Mouse (Mus musculus) CD4-positive helper T cell, adult 2 months (primary cell): ENCODE measurements at regions not wholly inside any gene's neighbourhood (a gene's known extent, or its start where the extent isn't known, plus 50 kb on each side); places are given as distances from the start of the nearest gene placed in this dataset.

Experiments
- DNase-seq: peaks from one replicate; pipeline ENCODE4 v3.0.0-alpha.2; 2012; ENCODE audit warnings: low read depth, missing footprints, low spot score

DNA sequence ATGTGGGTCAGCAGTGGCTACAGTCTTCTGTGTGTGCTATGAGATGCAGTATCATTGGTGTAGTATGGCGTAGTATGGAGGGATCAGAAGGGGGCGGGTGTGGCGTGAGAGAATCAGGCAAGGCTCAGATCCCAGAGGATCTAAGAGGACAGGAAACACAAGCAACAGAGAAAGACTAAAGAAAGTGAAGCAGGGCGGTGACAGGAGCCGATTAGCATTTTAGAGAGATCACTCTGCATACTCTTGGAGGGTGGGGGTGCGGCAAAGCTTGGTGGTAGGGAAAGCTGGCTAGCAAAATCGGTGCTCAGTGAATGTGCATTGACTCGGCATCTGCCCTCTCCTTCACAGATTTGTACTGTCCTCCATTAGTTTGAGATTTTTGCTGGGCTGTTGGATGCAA, 93.1 kb upstream of the Mphosph6 start:
- no peak for DNase-seq

DNA sequence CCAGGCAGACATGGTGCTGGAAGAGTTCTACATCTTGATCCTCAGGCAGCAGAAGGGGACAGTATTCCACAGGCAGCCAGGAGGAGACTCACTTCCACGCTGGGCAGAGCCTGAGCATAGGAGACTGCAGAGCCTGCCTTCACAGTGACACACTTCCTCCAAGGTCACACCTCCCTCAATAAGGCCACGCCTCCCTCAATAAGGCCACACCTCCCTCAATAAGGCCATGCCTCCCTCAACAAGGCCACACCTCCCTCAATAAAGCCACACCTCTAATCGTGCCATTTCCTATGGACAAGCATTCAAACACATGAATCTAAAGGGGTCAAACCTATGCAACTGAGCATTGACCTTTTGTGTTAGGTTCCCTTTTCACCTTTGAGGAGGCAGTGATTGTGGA, 88.5 kb upstream of the Mphosph6 start:
- DNase-seq, result no peak

DNA sequence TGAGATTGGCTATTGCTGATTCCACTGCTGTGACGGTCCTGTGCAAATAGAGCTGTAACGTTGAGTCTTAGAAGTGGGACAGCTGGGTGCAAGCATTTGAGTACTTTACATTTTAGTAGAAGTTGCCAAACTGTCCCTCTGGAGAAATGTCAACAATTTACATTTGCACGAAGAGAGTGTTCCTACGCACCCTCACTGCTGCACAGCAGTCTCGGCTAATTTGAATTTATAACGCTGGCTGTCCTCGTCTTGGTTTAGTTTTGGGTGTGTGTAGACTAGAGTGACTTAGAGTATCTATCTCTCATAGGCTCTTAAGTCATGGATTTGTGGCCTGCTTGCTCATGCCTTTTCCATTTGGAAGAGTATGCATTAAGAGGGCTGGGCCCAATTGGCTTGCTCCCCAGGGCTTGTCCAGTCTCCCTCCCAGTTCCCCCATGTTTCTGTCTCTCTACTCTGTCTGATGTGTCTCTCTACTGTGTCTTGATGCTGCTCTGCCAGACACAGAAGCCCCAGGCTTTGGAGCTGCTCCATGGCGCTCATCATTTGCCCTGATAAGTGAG, 79.8 kb upstream of the Mphosph6 start:
- no peak for DNase-seq

DNA sequence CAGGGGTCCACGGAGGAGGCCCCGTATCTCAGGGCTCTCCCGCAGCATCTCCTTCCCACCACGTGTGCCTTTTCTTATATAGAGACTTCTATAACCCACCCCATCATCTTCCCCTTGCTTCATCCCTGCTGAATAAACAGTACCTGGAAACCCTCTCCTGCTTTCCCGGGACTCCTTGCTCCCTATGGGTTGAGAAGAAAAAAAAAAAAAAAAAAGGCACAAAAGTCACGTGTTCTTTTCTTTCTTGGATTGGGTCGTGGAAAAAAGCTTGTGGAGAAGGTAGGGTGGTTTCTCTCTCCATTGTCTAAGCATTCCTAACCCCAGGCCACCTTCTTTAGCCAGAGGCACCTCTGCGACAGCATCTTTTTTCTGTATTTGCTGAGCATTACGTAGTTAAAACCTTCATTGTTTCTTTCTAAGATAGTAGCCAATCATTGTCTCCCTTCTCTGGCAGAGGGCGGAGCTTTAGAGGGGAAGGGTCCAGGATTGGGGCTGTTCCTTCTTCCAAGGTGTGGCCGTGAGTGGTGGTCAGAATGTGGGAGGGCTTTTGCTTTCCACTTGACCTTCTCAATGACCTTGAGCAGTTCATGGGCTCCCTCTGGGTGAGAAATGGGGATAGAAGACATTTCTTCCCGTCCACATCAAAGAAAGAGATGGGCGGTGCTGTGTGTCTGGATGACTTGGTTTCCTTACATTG, 78.7 kb upstream of the Mphosph6 start:
- DNase-seq, result no peak

DNA sequence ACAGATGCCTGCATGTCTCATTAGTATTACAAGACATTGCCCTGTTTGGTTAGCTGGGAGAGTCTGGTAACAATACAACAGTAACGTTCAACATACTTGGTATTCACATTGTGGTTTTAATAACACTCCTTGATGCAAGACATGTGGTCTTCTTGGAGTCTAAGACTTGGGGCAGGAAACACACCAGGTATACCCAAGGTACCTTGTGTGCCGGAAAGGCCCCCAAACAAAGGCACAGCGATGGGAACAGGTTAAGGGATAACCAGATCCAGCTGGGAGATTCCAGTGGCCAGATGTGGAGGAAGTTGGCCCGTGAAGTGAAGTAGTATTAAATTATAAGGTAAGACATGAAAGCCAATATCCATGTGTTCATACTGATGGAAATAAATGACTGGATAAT, 71.9 kb upstream of the Mphosph6 start:
- DNase-seq, result no peak

DNA sequence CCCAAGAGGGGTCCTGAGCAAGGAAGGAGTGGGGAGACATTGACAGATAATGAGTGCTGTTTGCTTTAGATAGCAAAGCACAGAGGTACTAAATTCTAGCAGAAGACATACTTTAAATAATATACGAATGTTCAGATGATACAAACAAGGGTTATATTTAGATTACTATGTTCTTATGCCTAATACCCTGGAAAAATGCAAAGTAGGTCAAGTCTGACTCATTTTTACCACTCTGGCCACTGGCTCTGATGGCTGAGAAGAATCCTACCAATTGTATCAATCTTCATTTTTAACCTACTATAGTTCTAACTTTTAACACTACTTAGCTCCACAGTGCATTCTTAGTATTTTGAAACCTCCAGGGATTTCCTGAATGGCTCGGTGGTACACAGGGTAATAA, 65.4 kb upstream of the Mphosph6 start:
- no peak for DNase-seq

DNA sequence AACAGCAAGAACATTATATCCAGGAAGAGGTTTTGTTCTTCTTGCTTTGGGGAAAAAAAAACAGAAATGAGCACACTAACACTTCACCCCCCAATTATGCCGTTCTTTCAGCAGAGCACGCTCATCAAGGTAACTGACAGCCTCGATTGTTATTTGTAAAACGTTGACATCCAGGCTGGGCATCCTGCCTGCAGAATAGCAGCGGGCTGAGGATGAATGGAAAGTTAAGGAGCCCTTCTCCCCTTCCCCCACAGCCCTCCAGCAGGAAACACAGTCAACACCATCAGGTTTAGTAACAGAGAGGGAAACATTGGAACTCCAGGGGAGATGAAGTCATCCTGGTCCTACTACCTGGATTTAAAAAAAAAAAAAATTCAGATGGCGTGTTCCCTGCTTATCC, 63.3 kb upstream of the Mphosph6 start:
- DNase-seq, result no peak

DNA sequence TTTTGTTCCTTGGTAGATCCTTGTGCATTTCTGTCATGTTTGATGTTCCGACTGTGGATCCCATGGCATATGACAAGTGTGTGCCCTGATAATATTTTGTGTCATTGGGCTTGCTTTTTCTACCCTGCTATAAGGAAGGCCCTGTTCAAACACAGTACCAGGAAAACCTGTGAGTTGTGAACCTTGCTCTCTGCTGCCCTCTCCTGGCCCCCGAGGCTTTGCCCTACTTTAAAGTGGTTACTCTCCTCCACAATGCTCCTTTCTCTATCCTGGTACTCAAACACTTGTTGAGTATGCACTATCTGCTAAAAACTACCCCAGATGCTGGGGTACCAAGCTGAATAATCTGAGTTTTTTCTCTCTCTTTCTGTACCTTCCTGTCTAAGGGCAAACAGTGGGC, 62.1 kb upstream of the Mphosph6 start:
- peak; percentile 23 for DNase-seq

DNA sequence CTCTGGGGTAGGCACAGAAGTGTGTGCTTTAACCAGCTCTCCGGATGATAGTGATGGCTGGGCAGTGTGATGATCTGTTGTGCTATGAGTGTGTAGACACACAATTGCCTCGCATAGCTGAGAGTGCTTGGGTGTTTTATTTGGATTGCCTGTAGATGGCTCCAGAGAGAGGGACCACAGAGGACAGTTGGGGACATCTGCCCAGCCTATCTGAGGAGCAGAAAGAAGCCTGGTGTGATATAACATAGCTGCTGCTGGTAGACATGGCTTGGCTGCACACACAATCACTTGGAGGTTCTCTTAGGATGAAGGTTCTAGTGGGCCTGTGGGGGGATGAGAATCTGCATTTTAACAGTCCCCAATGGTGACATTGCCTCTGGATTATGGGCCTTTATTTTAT, 60.6 kb upstream of the Mphosph6 start:
- DNase-seq, result no peak

DNA sequence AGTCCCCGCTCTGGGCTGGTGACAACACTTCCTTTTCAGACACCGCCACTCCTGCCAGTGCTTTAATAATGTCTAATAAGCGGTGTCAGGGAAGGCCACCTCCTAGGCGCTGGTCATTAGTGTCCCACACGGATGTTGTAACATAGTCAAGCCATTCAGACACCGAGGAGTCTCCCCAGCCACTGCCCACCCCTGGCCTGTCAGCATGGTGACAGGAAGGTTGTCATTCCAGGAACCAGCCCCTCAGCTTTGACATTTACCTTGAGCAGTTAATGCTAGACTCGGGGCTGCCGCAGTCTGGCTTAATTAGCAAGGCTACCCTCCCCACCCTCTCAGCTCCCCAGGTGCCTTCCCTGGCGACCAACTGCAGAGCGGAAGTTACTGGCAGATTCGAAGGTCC, 58.0 kb upstream of the Mphosph6 start:
- no peak for DNase-seq

DNA sequence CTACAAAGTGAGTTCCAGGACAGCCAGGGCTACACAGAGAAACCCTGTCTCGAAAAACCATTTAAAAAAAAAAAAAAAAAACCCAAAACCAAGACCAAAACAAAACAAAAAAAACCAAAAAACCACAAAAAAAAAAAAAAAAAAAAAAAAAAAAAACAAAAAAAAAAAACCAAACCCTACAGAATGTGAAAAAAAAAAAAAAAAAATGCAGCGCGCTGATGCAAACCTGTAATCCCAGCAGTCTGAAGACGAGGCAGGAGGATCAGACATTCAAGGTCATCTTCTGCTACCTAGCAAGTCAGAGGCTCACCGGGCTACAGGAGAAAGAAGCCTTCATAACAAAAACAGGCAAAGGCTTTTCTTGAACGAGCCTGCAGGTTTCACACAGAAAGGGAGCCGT, 57.4 kb upstream of the Mphosph6 start:
- DNase-seq, result no peak

DNA sequence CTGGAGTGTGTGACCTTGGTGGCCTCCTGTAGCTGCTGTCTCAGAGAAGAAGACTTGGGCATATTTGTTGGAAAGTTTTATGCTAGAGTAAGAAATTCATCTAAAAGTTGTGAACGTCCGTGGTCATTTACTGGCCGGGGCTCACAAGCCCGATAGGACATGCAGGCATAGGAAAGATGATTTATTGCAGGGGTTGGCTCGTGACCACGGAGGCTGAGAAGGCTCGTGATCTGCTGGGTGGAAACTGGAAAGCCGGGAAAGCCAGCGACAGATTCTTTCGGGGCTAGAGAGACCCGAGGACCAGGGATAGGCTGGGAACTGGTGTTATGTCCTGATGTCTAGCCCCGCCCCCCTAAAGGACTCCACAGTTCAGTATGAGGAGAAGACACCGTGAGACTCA, 54.4 kb upstream of the Mphosph6 start:
- DNase-seq, result no peak

DNA sequence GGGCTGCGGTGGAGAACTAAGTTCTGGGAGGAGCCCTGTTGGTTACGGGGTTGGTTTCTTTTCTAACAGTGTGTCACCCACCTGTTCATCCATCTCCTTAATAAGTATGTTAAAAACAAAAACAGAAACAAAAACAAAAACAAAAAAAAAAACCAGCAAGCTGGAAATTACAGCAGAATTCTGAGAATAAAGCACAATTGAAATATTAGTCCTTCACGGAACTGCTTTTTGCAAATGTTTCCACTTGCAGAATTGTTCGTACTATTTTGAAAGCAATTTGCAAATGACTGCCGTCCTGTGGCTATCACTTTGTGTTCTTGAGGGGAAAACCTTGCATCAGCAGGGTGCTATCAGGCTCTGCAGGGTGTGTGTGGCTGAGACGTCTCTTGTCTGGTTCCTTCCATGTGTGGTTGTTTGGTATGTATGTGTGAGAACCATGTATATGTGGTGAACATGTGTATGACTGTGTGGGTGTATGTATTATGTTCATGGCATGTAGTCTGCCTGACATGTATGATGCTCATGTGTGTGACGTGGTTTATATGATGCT, 53.3 kb upstream of the Mphosph6 start:
- peak; percentile 6 for DNase-seq

DNA sequence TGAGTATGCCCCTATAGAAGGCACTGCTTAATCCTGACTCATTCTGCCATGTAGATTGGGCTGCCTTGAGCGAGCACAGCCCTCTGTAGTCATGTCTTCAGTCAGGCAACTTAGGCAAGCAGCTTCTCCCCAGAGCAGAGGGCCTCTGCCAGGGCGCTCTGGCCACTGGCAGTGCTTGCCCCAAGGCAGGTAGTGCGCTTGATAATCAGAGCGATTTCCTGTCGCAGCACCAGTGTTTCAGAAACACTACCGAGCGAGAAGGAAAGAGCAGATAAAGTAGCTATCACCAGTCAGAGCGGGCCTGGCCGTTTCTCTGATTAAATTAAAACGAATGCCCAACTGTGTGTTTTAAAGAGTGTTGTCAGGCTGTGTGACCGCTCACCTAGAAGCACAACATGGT, 52.6 kb upstream of the Mphosph6 start:
- DNase-seq, result no peak

DNA sequence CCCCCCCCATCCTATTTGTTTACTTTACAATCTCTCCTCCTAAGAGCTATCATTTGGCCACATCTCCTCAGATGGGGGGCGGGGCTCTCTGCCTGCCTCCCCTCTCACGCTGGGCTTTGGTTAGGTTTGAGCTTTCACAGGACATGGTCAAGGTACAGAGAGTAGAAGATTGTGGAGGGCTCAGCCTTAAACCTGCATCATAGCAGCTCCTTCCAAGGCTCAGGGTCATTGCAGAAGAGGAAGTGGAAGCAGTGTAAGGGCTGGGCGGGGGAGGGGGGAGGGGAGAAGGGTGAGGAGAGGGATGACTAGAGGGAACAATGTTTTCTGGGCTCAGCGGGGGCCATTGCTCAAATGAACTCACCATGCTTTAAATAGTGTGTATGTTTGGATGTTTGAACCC, 51.7 kb upstream of the Mphosph6 start:
- no peak for DNase-seq

DNA sequence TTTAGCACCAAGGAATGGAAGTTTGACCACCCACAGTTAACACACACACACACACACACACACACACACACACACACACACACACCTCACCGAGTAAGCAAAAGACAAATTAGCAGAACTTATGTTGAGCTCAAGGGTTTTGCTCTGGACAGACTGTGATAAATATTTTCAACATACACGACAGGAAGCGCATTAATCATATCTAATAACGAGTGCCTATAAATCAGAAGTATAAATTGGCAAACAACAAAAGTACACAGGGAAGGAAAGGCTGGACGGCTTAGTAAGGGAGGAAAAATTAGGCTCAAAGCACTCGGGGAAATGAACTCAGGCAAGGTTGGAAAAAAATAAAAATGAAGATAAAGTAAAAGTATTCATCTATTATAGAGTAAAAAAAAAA, 50.8 kb upstream of the Mphosph6 start:
- no peak for DNase-seq
